Comparison of ENCODE assay signal across 8 mouse cellular contexts in the genomic region with DNA sequence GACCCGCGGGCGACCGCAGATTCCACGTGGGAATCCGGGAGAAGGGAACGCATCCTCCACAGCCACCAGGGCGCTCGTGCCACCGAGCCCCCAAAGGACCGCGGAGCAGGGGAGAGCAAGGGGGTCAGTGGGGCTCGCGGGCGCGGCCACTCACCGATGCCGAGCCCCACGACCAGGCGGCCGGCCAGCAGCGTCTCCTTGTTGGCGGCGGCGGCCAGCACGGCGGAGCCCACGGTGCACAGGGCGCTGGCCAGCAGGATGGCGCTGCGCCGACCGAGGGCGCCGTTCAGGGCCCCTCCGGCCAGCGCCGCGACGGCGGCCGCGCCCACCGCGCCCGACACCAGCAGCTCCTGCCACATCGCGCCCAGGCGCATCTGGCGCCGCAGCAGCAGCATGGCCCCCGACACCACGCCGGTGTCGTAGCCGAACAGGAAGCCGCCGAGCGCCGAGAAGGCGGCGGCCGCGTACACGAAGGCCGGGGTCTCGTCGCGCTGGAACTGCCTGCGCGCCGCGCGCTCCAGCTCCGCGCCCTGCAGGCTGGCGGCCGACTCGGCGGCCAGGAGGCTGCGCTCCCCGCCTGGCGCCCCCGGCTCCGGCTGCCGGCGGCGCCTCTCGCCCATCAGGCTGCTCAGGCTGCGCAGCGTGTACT. TPM values are rescaled to one million over a fixed set of nuclear protein-coding genes. Genes with fewer than 3 reads are reported as not detected.
DNase-seq lines count a peak whose midpoint lies in the region; ATAC-seq and TF ChIP-seq lines count a peak whose summit lies in the region.

No protein-coding gene starts in this region.

- peak; percentile 44 to 54 for DNase-seq in right cerebral cortex, postnatal 10 days (ENCODE audit: low spot score in 2 of 2)
- no peak for DNase-seq in right cerebral cortex, postnatal 36 days (ENCODE audit: low spot score in 2 of 2)
- peak; percentile 60 for DNase-seq in cerebellum, adult 9-11 months
- peak; percentile 29 to 48 for DNase-seq in gastrocnemius, postnatal 4 days (ENCODE audit: low spot score in 2 of 2)
- peak; percentile 50 for DNase-seq in lung, postnatal 0 days (ENCODE audit: low spot score)
- peak; percentile 6 to 14 for DNase-seq in spleen, adult 18-20 months

- under 1% methylated on average over 59 of the region's 91 CpGs for WGBS in intestine, embryonic 15.5 days
- WGBS in lung, postnatal 0 days: 1% methylated on average over 57 of the region's 91 CpGs

- peak overlapping the region; percentile 71 for H3K27ac ChIP-seq in intestine, embryonic 15.5 days
- peak overlapping the region; percentile 64 for H3K27ac ChIP-seq in lung, postnatal 0 days (ENCODE audit: low read length)

- 0 out of 2 replicates have a peak, but pooled peaks cover 3% of the 10 kb centered on the region for H3K4me1 ChIP-seq in intestine, embryonic 15.5 days (replicated peaks)
- no peaks in the 10 kb centered on the region for H3K4me1 ChIP-seq in lung, postnatal 0 days (ENCODE audit: insufficient read depth, low read depth, low read length)

- no peaks in the 10 kb centered on the region for H3K9me3 ChIP-seq in intestine, embryonic 15.5 days
- no peaks in the 10 kb centered on the region for H3K9me3 ChIP-seq in lung, postnatal 0 days (ENCODE audit: low read length)

- H3K9ac ChIP-seq in intestine, embryonic 15.5 days: peak overlapping the region; percentile 74
- H3K9ac ChIP-seq in lung, postnatal 0 days (replicated peaks; ENCODE audit: low read depth): peak overlapping the region; percentile 47

- no peak for TF ChIP-seq EP300 in lung, postnatal 0 days (IDR thresholded peaks at IDR 0.05)

- peak overlapping the region; percentile 80 for H3K4me3 ChIP-seq in intestine, embryonic 15.5 days (replicated peaks)
- H3K4me3 ChIP-seq in lung, postnatal 0 days (ENCODE audit: low read depth, low read length): peak overlapping the region; percentile 67

- H3K36me3 ChIP-seq in intestine, embryonic 15.5 days: no peaks in the 10 kb centered on the region
- no peaks in the 10 kb centered on the region for H3K36me3 ChIP-seq in lung, postnatal 0 days (ENCODE audit: insufficient read depth, low read length)

- ATAC-seq in intestine, embryonic 15.5 days: peak; percentile 92
- peak; percentile 78 for ATAC-seq in lung, postnatal 0 days
- no peak for ATAC-seq in monocyte, adult 5-6 weeks (replicated peaks; ENCODE audit: insufficient number of reproducible peaks, low FRiP score, low TSS enrichment, poor library complexity, severe bottlenecking)

- no peak for TF ChIP-seq CTCF in lung, postnatal 0 days (IDR thresholded peaks at IDR 0.05)

- peak overlapping the region; percentile 96 for H3K4me2 ChIP-seq in intestine, embryonic 15.5 days (replicated peaks)
- peak overlapping the region; percentile 99 for H3K4me2 ChIP-seq in lung, postnatal 0 days (replicated peaks; ENCODE audit: low read depth, low read length)

- no peaks in the 10 kb centered on the region; the same call in 1 of the 2 replicates for H3K27me3 ChIP-seq in intestine, embryonic 15.5 days (replicated peaks)
- peaks cover 7% of the 10 kb centered on the region; the same call in 1 of the 2 replicates for H3K27me3 ChIP-seq in lung, postnatal 0 days (replicated peaks; ENCODE audit: insufficient read depth, low read length)

RNA-seq across cellular contexts. Expression of gene Slc2a13, which starts 0.5 kb away (rescaled TPM):
- 1 to 10 TPM; 5.4 to 5.6 TPM for total RNA-seq in gastrocnemius, postnatal 4 days (2021)
- polyA plus RNA-seq in intestine, embryonic 15.5 days (2015; fragmentation: Nextera tagmentation; extraction: Ambion mirVana): 1.1 and 1.2 TPM in 2 replicates
- 1.1 and 1.2 TPM in 2 replicates for polyA plus RNA-seq in lung, postnatal 0 days (2015; fragmentation: Nextera tagmentation; extraction: Ambion mirVana)
- not detected in 3 replicates for total RNA-seq in monocyte, adult 5-6 weeks (2017)

Comparison
In these comparisons a context has a peak if more than half of its experiments do, and no peak if none do; other contexts are left out.
1. DNase-seq: peak in right cerebral cortex, postnatal 10 days (2 of 2), cerebellum, adult 9-11 months (single experiment), gastrocnemius, postnatal 4 days (2 of 2), lung, postnatal 0 days (single experiment) and spleen, adult 18-20 months (2 of 2); none in right cerebral cortex, postnatal 36 days (0 of 2).